Mouse (Mus musculus) CD4-positive helper T cell, adult 2 months (primary cell): ENCODE results near the gene Plekha4.
"Not testable (repeated sequence)": the region's sequence is repeated elsewhere in the genome, so short reads cannot be mapped to it uniquely, and the experiment has no call there.

ENCODE experiments used
- DNase-seq: peaks from one replicate; pipeline ENCODE4 v3.0.0-alpha.2; 2012; ENCODE audit warnings: low read depth, missing footprints, low spot score

Plekha4 gene

DNA sequence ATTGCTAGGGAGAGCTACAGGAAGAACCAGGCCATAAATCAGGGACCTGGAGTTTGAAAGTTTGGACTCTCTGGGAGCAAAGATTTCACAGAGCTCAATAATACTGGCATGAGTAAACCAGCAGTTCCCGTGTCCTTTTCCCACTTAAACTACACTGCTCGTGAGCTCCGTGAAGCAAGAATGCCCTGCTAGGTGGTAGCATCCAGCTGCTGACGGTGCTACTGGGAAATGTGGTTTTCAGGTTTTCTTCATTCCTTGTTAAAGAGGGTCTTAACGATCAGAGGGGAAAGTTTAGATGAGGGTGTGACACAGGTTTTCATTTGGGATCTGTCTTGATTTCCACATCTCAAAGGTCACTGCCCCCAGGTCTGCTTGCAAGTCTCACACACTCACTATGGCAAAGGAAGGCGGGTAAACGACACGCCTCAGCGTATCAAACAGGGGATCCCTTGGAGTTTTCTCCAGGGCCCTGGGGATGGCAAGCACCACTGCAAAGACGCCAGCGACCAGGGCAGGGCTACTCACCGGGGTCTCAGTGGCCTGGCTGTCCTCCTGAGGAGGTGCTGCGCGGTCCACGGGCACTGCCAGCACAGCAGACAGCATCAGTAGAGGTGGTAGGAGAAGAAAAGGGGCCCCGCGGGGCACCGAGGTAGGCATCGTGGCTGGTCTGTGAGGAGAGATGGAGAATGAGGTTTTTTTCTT lies 16.8 kb upstream of the Plekha4 start:
- DNase-seq, result no peak

DNA sequence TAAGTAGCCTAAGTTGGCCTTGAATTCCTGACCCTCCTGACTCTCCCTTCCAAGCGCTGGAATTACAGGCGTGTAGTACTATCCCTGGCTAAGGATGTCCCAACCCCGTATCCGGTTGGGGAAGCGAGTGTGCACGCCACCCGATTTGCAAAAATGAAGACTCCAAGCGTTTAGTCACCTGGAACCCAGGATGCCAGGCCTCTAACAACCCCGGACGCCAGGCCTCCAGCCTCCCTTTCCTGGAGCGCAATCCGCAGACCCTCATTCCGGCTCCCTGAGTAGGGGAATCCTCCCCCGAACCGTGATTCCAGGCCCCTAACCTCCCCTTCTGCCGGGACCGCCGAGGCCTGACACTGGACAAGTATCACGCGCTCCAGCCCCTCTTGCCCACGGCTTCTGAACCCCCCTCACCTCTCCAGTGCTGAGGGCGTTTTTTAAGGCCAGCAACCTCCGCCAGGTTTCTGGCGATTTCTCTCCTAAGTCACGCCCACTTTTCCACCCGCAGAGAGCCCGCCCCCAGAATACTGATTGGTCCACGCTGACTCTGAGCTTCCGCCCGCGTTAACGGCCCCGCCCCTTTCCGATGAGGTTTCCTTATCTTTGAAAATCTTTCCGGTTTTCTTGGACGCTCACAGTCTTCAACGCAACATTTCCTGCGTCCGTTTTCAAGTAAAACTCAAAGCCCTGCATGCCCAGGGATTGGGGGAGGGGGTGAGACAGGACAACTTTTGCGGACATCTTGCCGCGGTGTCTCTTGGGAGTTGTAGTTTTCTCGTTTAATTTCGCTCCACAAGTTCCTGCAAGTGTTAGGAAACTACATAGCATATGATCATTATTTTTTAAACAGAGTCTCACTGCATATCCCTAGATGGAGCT lies 16.0 kb upstream of the Plekha4 start, which contains the start of gene Nucb1:
Gene Nucb1, minus strand, starts transcription at position 495 of the 876 bp plus-strand sequence.
- DNase-seq, result peak; percentile 97

DNA sequence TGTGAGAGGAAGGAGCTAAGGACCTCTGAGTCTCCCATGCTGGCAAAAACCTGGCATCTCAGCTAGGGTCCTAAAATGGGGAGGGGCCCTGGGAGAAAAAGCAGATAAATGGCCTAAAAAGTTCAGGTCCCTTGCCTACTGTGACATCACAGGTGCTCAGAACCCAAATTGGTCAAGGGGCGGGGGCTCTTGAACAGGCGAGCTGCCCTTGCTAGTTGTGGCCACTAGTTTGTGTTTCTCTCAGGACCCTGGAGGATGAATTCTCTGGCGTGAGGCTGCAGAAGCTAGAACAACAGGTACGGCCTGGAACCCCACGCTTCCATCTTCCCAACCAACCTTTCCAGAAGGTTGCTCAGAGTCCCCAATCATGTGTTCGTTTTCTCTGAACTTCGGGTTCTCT lies 11.7 kb upstream of the Plekha4 start:
- DNase-seq, result no peak

DNA sequence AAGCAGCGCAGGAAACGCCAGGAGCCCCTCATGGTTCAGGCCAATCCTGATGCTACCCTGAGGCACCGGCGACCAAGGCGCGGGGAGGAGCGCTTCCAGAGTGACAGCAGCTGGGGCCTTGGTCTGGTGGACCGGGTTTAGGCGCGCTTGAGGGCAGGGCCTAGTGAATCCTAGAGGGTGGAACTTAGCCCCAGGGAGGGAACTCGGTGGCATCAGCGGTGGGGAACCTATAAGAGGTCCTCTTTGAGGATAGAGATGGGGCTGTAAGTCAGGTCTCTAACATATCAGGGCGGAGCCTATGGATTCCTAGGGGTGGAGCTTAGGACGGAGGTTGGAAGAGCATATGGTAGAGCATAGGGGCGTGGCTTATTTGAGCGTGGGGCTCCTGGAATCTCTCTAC lies 10.7 kb upstream of the Plekha4 start:
- no peak for DNase-seq

DNA sequence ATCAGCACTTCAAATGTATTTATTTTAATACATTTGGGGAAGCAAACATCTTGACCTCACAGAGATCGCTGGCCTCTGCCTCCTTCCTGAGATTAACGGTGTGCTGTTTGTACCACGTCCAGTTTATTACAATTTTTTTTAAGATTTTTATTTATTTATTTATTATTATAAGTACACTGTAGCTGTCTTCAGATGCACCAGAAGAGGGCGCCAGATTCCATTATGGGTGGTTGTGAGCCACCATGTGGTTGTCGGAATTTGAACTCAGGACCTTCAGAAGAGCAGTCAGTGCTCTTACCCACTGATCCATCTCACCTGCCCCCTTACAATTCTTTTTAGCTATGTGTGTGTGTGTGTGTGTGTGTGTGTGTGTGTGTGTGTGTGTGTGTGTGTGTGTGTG lies 9.3 kb upstream of the Plekha4 start:
- not testable (repeated sequence) for DNase-seq

DNA sequence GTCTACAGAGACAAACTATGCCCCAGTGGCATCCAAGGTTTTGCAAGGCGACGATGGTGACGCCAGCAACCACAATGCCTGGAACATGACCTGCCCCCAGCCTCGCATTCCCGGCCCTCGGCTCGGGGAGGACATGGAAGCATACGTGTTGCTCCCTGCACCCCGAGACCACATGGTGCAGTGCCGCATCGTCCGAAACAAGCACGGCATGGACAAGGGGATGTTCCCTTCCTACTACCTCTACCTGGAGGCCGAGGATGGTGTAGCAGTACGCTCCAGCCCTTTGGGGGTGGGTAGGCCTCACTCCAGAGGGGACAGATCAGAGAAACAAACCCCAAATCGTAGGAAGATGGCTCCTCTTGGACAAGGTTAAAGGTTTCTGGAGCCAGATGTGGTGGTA lies 7.5 kb upstream of the Plekha4 start:
- DNase-seq, result no peak

DNA sequence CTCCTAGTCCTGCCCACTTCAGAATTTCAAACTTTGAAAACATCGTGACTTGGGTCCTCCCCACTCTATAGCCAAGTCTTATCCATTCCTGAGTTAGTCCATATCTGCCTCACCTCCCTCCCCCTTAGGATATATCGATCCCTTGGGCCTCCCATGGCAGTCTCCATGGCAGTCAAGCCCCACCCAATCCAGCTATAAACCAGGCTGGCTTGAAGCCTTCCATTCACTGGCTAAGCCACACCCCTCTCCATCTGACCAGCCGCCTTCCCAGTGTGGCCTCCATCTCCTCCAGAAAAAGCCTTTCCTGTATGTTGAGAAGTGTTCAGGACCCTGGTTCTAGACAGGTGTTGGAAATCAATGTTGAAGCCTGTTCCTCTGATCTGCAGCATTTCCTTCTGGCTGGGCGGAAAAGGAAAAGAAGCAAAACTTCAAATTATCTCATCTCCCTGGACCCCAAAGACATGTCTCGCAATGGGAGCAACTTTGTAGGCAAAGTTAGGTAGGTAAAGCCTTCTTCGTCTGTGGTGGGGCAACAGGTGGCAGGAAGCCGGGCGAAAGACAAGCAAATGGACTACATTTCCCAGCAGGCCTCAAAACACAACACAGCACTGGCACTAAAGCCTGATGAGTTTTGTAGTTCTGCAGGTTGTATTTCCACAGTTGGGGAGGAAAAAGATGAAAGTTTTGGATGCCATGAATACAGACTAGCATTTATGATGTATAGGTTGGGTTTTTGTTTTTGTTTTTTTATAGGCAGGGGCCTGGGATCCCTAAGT lies 6.6 kb upstream of the Plekha4 start:
- DNase-seq, result peak; percentile 26

DNA sequence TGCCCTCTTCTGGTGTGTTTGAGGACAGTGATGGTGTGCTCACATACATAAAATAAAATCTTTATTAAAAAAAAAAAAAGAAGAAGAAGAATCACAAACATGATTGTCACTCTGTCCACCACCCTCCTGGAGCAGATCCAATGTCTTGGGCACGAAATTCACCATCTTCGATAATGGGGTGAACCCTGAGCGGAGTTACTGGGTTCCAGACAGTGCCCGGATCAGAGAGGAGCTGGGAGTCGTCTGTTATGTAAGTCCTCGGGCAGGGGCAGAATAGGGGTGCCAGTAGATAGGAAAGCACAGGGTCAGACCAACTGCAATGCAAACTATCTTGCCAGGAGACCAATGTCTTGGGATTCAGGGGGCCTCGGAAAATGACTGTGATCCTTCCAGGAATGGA lies 5.5 kb upstream of the Plekha4 start:
- no peak for DNase-seq

DNA sequence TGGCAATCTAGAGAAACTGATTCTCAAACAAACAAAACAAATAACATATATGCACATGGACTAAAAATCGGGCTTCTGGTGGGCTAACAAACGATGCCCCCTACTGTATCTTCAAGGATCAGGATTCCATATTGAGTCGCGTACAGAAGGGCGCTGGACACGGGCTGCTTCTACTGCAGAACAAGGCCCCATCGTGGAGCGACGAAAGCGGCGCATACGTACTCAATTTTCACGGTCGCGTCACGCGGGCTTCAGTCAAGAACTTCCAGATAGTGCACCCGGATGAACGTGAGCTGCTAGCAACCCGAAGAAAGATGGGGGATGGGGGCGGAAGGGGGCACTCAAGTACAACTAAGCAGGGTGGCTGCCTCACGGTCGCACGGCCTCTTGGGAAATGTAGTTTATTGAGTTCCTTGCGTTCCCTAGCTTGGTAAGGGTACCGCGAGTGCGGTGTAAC lies 4.4 kb upstream of the Plekha4 start:
- peak; percentile 96 for DNase-seq

DNA sequence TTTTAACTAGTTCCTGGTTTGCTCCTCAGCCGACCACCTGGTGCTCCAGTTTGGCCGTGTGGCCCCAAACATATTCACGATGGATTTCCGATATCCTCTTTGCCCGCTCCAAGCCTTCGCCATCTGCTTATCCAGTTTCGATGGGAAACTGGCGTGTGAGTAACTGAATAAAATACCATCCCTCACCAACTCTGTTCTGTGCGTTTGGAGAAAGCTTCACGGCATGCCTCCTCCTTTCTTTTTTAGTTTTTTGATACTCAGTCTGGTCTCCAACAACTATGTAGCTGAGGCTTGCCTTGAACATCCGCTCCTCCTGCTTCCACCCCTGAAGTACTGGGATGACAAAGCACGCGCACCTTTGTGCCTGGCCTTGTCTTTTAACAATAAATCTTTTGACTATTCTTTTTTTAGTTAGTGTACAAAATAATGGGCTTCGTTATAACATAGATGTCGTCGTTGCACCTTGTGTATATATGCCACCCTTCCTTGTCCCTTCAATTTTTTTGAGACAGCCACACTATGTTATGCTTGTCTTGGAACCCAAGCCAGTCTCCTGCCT lies 3.9 kb upstream of the Plekha4 start:
- DNase-seq, result no peak

DNA sequence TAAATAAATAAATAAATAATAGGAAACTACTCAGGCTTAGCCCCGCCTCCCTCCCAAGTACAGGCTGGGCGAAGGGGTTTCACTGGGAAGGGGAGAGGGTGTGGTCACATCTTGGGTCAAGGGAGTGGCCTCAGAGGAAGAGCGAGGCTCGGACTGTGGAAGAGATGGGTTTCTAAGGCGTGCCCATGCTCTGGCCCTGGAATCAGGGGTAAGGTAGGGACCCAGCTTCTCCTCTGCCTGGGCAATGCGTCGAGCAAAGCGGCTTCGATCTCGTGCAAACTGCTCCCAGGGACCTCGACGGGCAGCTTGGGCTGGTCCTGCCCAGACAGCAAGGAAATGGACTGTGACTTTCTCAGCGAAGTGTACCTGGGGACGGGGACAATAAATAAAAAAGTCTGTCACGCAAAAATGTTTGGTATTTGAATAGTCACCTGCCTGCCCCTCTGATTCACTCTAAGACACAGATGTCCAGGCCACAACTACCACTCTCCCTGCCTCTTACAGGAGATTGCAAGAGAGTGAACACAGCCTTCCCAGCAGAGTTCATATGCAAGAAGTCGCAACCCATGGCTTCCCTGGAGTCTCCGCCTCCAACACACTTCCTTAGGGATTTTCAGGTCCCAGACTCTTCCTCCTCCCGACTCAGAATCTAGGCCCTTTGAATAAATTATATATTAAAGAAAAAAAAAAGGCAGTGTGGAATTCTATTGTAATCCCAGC lies 3.0 kb upstream of the Plekha4 start:
- DNase-seq, result peak; percentile 43

DNA sequence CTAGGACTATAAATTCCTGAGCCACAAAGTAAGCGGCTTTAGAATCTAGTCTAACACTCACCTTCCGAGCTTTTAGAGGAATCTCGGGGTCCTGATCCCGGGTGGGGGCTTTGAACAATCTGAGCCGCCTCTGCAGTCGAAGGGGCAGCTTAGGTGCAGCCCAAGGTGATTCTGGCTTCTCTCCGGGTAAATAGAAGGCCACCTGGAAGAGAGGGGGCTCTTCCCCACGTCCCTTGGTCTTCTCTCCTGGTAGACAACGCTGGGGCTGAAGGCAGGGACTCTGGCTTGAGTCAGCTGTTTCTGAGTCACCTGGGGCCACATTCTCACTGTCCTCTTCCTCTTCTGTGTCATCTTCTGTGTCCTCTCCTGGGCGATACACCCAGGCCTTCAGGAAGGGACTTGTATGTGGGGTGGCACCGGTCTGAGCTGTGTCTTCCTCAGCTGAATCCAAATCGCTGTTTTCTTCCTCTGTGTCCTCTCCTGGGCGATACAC lies 2.4 kb upstream of the Plekha4 start:
- peak; percentile 16 for DNase-seq

DNA sequence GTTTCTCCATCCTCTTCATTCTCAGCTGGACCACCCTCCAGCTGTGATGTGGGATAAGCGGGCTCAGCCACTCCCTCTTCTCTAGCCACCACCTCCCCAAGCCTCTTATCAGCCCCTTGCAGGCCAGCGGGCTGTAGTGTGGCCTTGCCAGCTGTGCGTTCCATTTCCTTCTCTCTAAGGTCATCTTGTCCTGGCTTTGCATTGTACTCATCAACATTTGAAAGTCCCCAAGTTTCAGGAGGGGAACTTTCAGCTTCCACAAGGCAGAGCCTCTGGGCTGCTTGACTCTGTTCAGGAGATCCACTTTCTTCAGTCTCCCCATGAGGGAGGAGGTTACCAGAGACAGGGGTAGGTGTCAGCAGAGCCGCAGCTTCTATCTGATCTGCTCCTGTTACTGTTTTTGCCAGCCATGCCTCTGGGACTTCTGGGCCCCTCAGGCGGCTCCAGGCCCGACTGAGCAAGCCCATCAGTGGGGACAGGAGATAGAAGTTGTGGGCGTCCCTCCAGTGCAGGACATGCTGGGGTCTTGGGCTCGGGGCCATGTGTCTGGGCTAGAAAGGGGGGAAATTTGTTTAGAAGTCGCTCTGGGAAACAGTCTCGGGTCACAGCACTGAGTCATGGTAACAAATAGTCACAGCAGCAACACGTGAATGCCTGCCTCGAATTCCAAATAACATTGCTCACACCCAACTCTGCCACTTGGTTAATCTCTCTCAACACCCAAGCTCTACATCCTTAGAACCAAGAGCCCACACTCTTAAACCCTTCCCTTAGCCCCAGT lies 1.1 kb upstream of the Plekha4 start:
- DNase-seq, result peak; percentile 53

DNA sequence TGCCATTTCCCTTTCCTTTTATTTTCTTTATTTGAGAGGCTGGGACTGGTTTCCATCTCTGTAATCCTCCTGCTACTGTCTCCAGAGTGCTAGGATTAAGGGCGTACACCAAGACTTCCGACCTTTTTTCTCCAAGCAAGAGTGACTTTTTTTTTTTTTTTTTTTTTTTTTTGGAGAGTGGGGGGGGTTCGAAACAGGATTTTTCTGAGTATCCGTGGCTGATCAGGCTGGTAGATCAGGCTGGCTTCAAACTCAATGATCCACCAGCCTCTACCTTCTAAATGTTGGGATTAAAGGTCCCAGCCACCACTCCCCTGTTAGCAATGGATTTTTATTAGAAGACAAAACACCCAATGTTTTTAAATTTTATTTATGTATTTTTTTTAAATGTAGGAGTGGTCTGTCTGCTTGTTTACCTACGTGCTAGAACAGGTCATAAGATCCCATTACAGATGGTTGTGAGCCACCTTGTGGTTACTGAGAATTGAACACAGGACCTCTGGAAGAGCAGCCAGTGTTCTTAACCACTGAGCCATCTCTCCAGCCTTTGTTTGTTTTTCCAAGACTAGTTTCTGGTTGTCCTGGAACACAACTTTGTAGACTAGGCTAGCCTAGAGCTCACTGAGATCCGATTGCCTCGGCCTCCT lies 467 bp downstream of the Plekha4 start:
- DNase-seq, result peak; percentile 82

DNA sequence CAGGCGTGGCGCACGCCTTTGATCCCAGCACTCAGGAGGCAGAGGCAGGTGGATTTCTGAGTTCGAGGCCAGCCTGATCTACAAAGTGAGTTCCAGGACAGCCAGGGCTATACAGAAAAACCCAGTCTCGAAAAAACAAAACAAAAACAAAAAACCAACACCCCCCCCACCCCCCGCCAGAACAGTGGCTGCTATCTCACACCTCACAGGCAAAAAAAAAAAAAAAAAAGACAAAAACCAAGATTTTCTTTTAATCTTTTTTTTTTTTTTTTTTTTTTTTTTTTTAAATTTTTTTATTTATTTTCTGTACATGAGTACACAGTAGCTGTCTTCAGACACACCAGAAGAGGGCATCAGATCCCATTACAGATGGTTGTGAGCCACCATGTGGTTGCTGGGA lies 1.0 kb downstream of the Plekha4 start:
- DNase-seq, result peak; percentile 64

DNA sequence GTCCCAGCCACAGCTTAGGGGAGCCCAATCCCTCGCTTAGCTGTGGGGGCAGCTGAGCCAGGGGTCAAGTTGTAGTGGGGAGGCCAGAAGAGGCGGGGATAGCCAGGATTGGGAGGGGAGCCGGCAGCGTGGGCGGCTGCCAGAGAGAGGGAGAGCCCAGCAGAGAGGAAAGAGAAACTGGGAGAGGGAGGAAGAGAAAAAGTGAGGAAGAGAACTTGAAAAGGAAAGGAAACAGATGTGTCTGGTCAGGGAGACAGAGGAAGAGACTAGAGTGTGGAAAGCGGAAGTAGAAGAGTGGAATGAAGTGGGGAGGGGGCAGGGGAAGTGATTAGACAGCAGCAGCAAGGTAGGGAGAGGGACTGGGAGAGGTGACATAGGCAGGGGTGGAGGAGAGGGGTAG lies 3.3 kb downstream of the Plekha4 start:
- DNase-seq, result peak; percentile 19

DNA sequence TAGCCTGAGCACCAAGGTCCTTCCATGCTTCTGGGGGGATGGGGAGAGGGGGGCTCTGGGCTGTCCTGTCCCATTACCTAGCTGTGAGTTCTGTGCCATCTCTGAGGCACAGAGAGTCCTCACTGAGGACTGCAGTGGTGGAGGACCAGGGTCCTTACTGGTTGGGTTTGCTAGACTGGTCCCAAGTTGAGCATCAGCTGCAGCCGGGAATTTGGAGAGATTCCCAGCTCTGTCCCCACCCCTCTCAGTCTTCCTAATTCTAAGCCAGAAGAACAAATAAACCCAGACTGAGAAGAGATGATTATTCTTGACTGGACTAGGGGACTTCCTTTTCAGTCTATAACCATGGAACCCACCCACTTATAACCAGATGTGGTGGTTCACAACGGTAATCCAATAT lies 4.5 kb downstream of the Plekha4 start:
- DNase-seq, result no peak

DNA sequence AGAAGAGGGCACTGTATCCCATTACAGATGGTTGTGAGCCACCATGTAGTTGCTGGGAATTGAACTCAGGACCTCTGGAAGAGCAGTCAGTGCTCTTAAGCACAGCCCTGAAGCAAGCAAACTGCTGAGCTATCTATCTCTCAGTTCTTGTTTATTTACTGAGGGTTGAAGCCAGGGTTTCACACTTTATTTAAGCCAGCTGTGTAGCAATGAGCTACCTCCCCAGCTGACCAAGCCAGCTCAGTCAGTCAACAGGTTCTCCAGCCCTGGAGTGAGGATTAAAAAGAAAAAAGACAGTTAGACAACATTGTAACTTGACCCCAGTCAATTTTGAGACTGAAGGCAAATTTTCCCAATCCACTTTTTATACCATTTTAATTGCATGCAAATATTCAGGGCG lies 9.5 kb downstream of the Plekha4 start:
- DNase-seq, result no peak

DNA sequence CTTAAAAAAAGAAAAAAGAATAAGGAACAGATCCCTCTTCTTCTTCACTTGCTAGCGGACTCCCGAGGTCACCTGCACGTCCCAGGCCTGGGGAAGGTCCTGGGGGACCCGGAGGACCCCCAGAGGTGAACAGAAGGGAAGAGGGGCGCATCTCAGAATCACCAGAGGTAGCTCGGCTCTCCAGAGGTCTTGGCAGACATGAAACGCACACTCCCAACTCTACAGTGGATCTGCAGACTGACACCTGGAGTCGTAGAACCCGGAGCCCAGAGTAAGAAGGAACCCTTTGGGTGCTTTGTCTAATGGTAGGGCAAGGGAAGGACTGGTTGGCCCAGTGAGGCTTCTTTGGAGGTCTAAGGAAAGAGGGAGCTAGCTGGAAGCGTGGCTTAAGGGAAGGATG lies 11.5 kb downstream of the Plekha4 start:
- no peak for DNase-seq
